Mouse (Mus musculus) E14TG2a.4 (cell line): ENCODE measurements at regions not wholly inside any gene's neighbourhood (a gene's known extent, or its start where the extent isn't known, plus 50 kb on each side); places are given as distances from the start of the nearest gene placed in this dataset.

Experiments
- H3K27me3 ChIP-seq: 2 replicates; pipeline ENCODE4 v1.6.1; 2014; ENCODE audit warnings: low read length, control low read depth; ENCODE audit not compliant: insufficient read depth
- H3K36me3 ChIP-seq: 2 replicates; pipeline ENCODE4 v1.6.1; 2014; ENCODE audit warnings: low read length, control low read depth; ENCODE audit not compliant: insufficient read depth
- H3K4me1 ChIP-seq: replicated peaks from 2 replicates; pipeline ENCODE4 v1.6.1; 2014; ENCODE audit warnings: low read depth, low read length, control low read depth
- H3K4me3 ChIP-seq: replicated peaks from 2 replicates; pipeline ENCODE4 v1.5.1; 2014; ENCODE audit warnings: mild to moderate bottlenecking, low read length
- H3K9me3 ChIP-seq: 2 replicates; pipeline ENCODE4 v1.6.1; 2014; ENCODE audit warnings: low read length, control low read depth
- CTCF ChIP-seq: conservative IDR thresholded peaks from 2 replicates; pipeline ENCODE4 v1.5.1; 2014; ENCODE audit warnings: low read length
- NANOG ChIP-seq: IDR thresholded peaks from 2 replicates; pipeline ENCODE4 v1.6.1; 2014; ENCODE audit warnings: borderline replicate concordance, low read length, mixed read lengths
- POU5F1 ChIP-seq: IDR thresholded peaks from 2 replicates; pipeline ENCODE4 v1.6.1; 2014; ENCODE audit warnings: low read length, borderline replicate concordance

DNA sequence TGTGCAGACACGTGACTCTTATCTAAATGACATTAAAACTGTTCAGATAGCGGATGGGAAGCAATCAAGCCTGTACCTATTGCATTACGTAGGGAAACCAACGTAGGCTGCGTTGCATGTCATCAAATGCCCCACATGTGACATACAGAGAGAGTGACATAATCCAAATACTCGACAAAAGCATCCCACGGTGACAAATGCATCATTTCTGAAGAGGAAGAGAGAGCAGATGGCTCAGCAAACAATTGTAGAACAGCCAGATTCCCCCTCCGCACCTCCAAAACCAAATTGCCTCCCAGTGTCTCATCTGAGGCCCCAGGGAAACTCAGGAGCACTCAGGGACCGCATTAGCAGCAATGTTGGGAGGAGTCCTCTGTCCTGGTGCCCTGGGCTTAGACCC, 163.4 kb upstream of the Nr4a3 start:
- Histone ChIP-seq H3K9me3 (peaks cover 13% of the 10 kb centered on the region; the same call in 1 of the 2 replicates), H3K27me3 (no peaks in the 10 kb centered on the region), H3K4me1 (no peaks in the 10 kb centered on the region), H3K36me3 (no peaks in the 10 kb centered on the region), H3K4me3 (no peak overlapping the region)
- TF ChIP-seq NANOG: no peak

DNA sequence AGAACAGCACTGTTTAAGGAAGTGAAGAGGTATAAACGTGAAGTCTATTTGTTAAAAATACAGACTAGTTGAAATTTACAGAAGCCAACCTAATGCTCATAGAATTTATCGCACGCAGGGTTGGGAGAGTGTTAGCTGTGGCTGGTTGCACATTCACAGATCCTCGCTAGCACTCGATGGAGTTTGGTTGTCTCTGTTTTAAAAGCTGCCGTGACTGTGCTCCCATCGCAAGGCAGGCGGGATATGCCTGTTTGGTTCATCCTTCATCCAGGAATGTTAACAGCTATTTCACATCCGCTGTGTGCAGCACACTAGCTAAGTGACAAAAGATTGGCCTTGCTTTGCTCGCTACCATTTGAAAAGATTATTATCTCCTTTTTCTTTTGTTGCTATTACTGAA, 162.9 kb upstream of the Nr4a3 start:
- TF ChIP-seq NANOG (no peak), CTCF (no peak), POU5F1 (no peak)
- Histone ChIP-seq H3K4me1 (no peaks in the 10 kb centered on the region), H3K9me3 (peaks cover 13% of the 10 kb centered on the region; the same call in 1 of the 2 replicates), H3K4me3 (no peak overlapping the region), H3K27me3 (no peaks in the 10 kb centered on the region), H3K36me3 (no peaks in the 10 kb centered on the region)

DNA sequence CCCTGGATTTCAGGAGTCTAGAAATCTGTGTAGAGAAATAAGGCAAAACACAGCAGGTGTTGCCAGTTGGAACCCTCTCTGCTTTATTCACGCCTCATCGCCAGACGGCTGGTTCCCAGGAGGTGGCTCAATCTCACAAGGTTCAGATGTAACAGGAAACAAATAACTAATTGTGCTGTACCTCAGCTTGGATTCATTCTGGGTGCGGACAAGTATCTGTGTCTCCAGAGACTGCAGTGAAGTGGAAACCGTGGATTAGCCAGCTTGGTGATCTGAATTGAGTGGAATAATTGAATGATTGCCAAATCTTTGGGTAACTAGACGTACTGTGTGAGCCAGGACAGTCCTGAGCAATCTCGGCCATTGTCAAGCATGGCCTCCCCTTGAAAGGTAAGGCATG, 145.4 kb upstream of the Nr4a3 start:
- no peaks in the 10 kb centered on the region for H3K36me3 ChIP-seq
- no peaks in the 10 kb centered on the region for H3K4me1 ChIP-seq
- TF ChIP-seq CTCF (no peak), NANOG (no peak), POU5F1 (no peak)
- H3K27me3 ChIP-seq: no peaks in the 10 kb centered on the region
- no peak overlapping the region for H3K4me3 ChIP-seq
- H3K9me3 ChIP-seq: no peaks in the 10 kb centered on the region

DNA sequence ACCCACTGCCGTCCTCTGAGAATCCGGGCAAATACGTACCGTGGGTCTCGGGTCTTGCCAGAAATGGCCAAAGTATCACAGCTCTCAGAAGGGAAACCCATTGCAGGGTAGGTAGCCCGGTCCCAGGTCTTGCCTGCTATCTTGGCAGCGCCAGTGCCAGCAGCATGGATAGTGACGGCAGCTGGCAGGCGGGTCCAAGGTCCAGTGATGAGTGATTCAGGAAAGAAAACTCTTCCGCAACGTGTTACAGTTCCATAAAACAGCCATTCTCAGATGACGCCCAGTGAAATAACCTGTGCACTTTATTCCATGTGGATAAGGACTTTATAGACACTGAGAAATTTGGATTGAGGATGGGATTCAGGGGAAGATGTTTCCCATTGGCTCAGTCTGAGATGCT, 142.2 kb upstream of the Nr4a3 start:
- TF ChIP-seq POU5F1 (no peak), CTCF (no peak), NANOG (no peak)
- Histone ChIP-seq H3K4me1 (no peaks in the 10 kb centered on the region), H3K27me3 (no peaks in the 10 kb centered on the region), H3K9me3 (no peaks in the 10 kb centered on the region), H3K4me3 (no peak overlapping the region), H3K36me3 (no peaks in the 10 kb centered on the region)

DNA sequence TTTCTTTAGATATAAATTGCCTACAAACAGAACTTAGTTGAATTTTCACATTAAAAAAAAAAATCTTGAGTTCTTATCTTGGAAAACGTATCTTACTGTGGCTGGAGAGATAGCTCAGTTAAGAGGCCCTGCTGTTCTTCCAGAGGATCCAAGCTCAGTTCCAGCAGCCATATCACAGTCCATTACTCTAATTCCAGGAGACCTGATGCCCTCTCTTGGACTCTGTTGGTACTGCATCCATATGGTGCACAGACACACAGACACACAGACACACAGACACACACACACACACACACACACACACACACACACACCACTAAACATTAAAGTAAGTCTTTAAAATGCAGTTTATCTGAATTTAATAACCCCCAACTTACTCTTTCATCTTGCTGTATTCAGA, 132.7 kb upstream of the Nr4a3 start:
- Histone ChIP-seq H3K36me3 (no peaks in the 10 kb centered on the region), H3K27me3 (no peaks in the 10 kb centered on the region), H3K4me3 (no peak overlapping the region), H3K9me3 (no peaks in the 10 kb centered on the region), H3K4me1 (no peaks in the 10 kb centered on the region)
- TF ChIP-seq CTCF (peak; percentile 35), POU5F1 (no peak), NANOG (no peak)

DNA sequence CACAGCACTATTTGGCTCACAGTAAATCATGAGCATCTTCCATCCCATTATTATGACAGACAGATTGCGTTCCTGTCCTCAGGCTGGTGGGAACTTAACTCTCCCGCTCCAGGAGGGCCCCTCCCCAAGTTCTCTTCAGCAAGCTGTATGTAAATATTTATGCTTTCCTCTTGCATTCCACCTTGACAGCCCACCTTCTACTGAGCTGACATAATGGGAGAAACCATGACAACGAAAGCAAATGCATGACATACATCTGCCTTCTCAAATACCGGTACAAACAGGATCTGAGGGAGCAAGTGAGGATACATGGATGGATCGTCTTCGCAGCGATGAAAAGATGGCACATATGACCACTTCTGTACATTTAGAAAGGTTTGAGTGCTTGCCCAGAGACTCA, 125.4 kb upstream of the Nr4a3 start:
- H3K4me3 ChIP-seq: no peak overlapping the region
- H3K4me1 ChIP-seq: no peaks in the 10 kb centered on the region
- H3K27me3 ChIP-seq: no peaks in the 10 kb centered on the region
- no peaks in the 10 kb centered on the region for H3K9me3 ChIP-seq
- TF ChIP-seq NANOG (no peak), POU5F1 (no peak), CTCF (no peak)
- no peaks in the 10 kb centered on the region for H3K36me3 ChIP-seq

DNA sequence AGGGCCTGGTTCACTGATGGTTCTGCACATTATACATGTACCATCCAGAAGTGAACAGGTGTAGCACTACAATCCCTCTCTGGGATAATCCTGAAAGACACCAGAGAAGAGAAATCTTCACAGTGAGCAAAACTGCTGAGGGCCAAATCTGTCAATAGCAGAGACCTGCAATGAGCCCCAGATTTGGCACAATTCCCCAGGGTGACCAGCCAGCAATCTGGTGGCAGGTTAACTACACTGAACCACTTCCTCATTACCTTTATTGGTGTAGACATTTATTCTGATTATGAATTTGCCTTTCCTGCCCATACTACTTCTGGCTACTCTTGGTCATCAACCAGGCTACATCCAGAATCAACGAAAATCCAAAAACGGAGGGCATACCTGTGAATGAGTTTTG, 113.5 kb upstream of the Nr4a3 start:
- no peaks in the 10 kb centered on the region for H3K4me1 ChIP-seq
- no peak overlapping the region for H3K4me3 ChIP-seq
- H3K9me3 ChIP-seq: peaks cover 7% of the 10 kb centered on the region
- no peaks in the 10 kb centered on the region for H3K36me3 ChIP-seq
- no peaks in the 10 kb centered on the region for H3K27me3 ChIP-seq
- TF ChIP-seq NANOG (no peak), POU5F1 (no peak)

DNA sequence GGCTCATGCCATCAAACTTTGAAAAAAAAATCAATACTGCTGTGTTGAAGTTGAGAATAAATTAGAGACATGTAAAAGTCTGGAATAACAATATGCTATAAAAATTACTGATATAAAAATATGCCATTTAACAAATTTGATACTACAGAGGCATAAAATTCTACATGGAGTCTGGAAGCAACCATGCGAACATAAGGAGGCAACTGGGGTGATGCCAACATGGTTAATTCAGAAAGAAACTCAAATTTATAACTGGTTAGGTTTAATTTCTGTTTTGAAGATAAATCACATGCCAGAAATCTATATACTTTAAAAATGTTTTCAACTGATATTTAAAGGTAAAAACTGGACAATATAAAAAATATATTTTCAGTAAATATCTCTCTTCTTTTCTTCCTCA, 111.4 kb upstream of the Nr4a3 start:
- TF ChIP-seq POU5F1 (no peak), CTCF (no peak), NANOG (no peak)
- Histone ChIP-seq H3K4me1 (no peaks in the 10 kb centered on the region), H3K4me3 (no peak overlapping the region), H3K9me3 (peaks cover 7% of the 10 kb centered on the region), H3K36me3 (no peaks in the 10 kb centered on the region), H3K27me3 (no peaks in the 10 kb centered on the region)

DNA sequence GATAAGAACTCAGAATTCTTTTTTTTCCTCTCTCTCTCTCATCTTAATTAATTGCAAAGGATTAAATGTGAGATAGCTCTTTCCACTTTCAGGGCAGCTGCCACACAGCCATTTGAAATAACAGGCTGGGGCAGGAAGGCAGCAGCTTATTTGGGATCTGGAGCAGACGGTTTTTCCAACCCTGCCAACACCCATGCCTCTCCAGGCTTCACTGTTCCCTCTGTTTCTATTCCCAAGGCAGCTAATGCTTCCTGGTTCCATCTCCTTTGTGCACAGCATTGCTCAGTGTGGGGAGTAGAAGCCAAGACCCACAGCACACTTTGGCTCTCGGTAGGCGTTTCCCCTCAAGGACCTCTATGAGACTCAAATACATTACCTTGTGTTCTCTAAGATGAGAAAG, 109.4 kb upstream of the Nr4a3 start:
- no peaks in the 10 kb centered on the region for H3K36me3 ChIP-seq
- H3K4me3 ChIP-seq: no peak overlapping the region
- H3K4me1 ChIP-seq: no peaks in the 10 kb centered on the region
- no peaks in the 10 kb centered on the region for H3K27me3 ChIP-seq
- peaks cover 7% of the 10 kb centered on the region for H3K9me3 ChIP-seq
- TF ChIP-seq POU5F1 (no peak), CTCF (no peak), NANOG (no peak)
